Mouse (Mus musculus) heart, postnatal 0 days (tissue): Measurements from ENCODE around the gene Gnmt. TPM values are rescaled to one million over a fixed set of nuclear protein-coding genes. Genes with fewer than 3 reads are reported as not detected.

Source experiments
- ATAC-seq: fragments of 200-750 bp; cut with Nextera tagmentation; 2 replicates; pipeline ENCODE4 v1.8.0; 2017; ENCODE audit warnings: low read depth, moderate number of reproducible peaks, moderate library complexity; ENCODE audit not compliant: insufficient read depth
- DNase-seq: peaks from one replicate; pipeline ENCODE4 v3.0.0-alpha.2; 2016; ENCODE audit warnings: low spot score
- H3K27ac ChIP-seq: fragments of 300-500 bp; sonication (generic); 2 replicates; pipeline ENCODE4 v1.5.1; 2014; ENCODE audit warnings: low read depth, mild to moderate bottlenecking
- H3K27me3 ChIP-seq: fragments of 300-500 bp; sonication (generic); 2 replicates; pipeline ENCODE4 v1.6.1; 2014; ENCODE audit warnings: low read length, mixed read lengths; ENCODE audit not compliant: control insufficient read depth, insufficient read depth
- H3K36me3 ChIP-seq: fragments of 300-500 bp; sonication (generic); replicated peaks from 2 replicates; pipeline ENCODE4 v1.6.1; 2014; ENCODE audit warnings: low read length, mixed read lengths; ENCODE audit not compliant: control insufficient read depth, insufficient read depth
- H3K4me1 ChIP-seq: fragments of 300-500 bp; sonication (generic); 2 replicates; pipeline ENCODE4 v1.6.1; 2014; ENCODE audit warnings: antibody characterized with exemption; ENCODE audit not compliant: control insufficient read depth, insufficient read depth
- H3K4me2 ChIP-seq: fragments of 300-500 bp; sonication (generic); 2 replicates; pipeline ENCODE4 v1.6.1; 2014; ENCODE audit warnings: low read depth, mild to moderate bottlenecking, low read length, moderate library complexity
- H3K4me3 ChIP-seq: fragments of 300-500 bp; sonication (generic); 2 replicates; pipeline ENCODE4 v1.5.1; 2014; ENCODE audit warnings: low read depth, low read length
- H3K9ac ChIP-seq: fragments of 300-500 bp; sonication (generic); replicated peaks from 2 replicates; pipeline ENCODE4 v1.6.1; 2014; ENCODE audit warnings: low read depth, low read length, mixed read lengths
- H3K9me3 ChIP-seq: fragments of 300-500 bp; sonication (generic); replicated peaks from 2 replicates; pipeline ENCODE4 v1.6.1; 2016; ENCODE audit warnings: low read length; ENCODE audit not compliant: control insufficient read depth
- CTCF ChIP-seq: IDR thresholded peaks from 2 replicates; pipeline ENCODE4 v1.5.1; 2016; ENCODE audit warnings: antibody characterized with exemption, control low read depth, low read depth
- EP300 ChIP-seq: IDR thresholded peaks from 2 replicates; pipeline ENCODE4 v1.6.1; 2016; ENCODE audit warnings: antibody characterized with exemption, low read depth
- WGBS: fragments of 180-500 bp; shearing (Covaris S2); extraction: QIAGEN DNeasy Blood & Tissue Kit; methylation state at CpG from one replicate; pipeline ENCODE4 v1.1.7; 2014; 5-methylcytosine and 5-hydroxymethylcytosine counted together
- polyA plus RNA-seq: library from polyadenylated mRNA; unstranded; fragments of >200 nt; fragmentation: Nextera tagmentation; extraction: Ambion mirVana; gene quantifications from 2 replicates; pipeline ENCODE4 v1.2.1, GENCODE M21; 2015
- total RNA-seq: library from RNA; depleted of rRNA; stranded (reverse); fragments of >200 nt; gene quantifications from 2 replicates; pipeline ENCODE4 v1.2.3, GENCODE M21; 2014; ENCODE audit warnings: low replicate concordance

Gnmt gene
- total and polyA plus RNA-seq, 2 experiments from 2014 or later = 2.7 to 2.8 TPM

- no peak for ATAC-seq
- no peak for DNase-seq
- Histone ChIP-seq H3K4me1 (peaks cover 15% of the 10 kb centered on the region), H3K27me3 (no peaks in the 10 kb centered on the region), H3K4me3 (no peak overlapping the region), H3K9me3 (no peaks in the 10 kb centered on the region), H3K27ac (no peak overlapping the region), H3K9ac (no peak overlapping the region), H3K4me2 (no peak overlapping the region), H3K36me3 (peaks cover 12% of the 10 kb centered on the region; the same call in 1 of the 2 replicates)
- TF ChIP-seq CTCF (no peak), EP300 (no peak)
- WGBS = 85% methylated on average over 5 of the region's 5 CpGs
Measured at GRCm38 (mm10) chr17:46702506-46702905, 26.5 kb downstream of the Gnmt start.

GRCm38 (mm10) chr17:46702100-46702499, 26.9 kb downstream of the Gnmt start:
- no peak overlapping the region for H3K4me2 ChIP-seq
- no peaks in the 10 kb centered on the region for H3K9me3 ChIP-seq
- no peaks in the 10 kb centered on the region for H3K27me3 ChIP-seq
- H3K4me3 ChIP-seq = no peak overlapping the region
- DNase-seq (no peak), ATAC-seq (no peak)
- H3K27ac ChIP-seq = no peak overlapping the region
- TF ChIP-seq CTCF (no peak), EP300 (no peak)
- H3K9ac ChIP-seq = no peak overlapping the region
- peaks cover 15% of the 10 kb centered on the region for H3K4me1 ChIP-seq
- H3K36me3 ChIP-seq = peaks cover 12% of the 10 kb centered on the region; the same call in 1 of the 2 replicates
- WGBS = 86% methylated on average over 12 of the region's 12 CpGs

- Histone ChIP-seq H3K4me3 (no peak overlapping the region), H3K27ac (no peak overlapping the region), H3K9ac (peak overlapping the region; percentile 30; the same call in 1 of the 2 replicates), H3K9me3 (no peaks in the 10 kb centered on the region), H3K4me2 (0 out of 2 replicates have a peak overlapping the region, but pooled peaks have one; percentile 12), H3K36me3 (peaks cover 12% of the 10 kb centered on the region; the same call in 1 of the 2 replicates), H3K27me3 (no peaks in the 10 kb centered on the region), H3K4me1 (peaks cover 15% of the 10 kb centered on the region)
- ATAC-seq (no peak), DNase-seq (no peak)
- WGBS = 76% methylated on average over 12 of the region's 12 CpGs
- TF ChIP-seq CTCF (no peak), EP300 (no peak)
Measured at GRCm38 (mm10) chr17:46701489-46701888, 27.5 kb downstream of the Gnmt start.

- Histone ChIP-seq H3K36me3 (peaks cover 12% of the 10 kb centered on the region; the same call in 1 of the 2 replicates), H3K4me2 (no peak overlapping the region), H3K9me3 (no peaks in the 10 kb centered on the region), H3K9ac (no peak overlapping the region), H3K4me1 (peaks cover 11% of the 10 kb centered on the region; the same call in 1 of the 2 replicates), H3K27ac (no peak overlapping the region), H3K4me3 (no peak overlapping the region), H3K27me3 (no peaks in the 10 kb centered on the region)
- 85% methylated on average over 3 of the region's 3 CpGs for WGBS
- TF ChIP-seq CTCF = no peak
- no peak for TF ChIP-seq EP300
- ATAC-seq = no peak
- no peak for DNase-seq
Measured at GRCm38 (mm10) chr17:46699912-46700311, 29.1 kb downstream of the Gnmt start.

GRCm38 (mm10) chr17:46699245-46699644, 29.7 kb downstream of the Gnmt start:
- H3K9ac ChIP-seq = no peak overlapping the region
- ATAC-seq = no peak
- no peak overlapping the region for H3K27ac ChIP-seq
- no peak for DNase-seq
- no peaks in the 10 kb centered on the region for H3K9me3 ChIP-seq
- 82% methylated on average over 5 of the region's 5 CpGs for WGBS
- H3K36me3 ChIP-seq = peaks cover 12% of the 10 kb centered on the region; the same call in 1 of the 2 replicates
- H3K4me1 ChIP-seq = peaks cover 11% of the 10 kb centered on the region; the same call in 1 of the 2 replicates
- H3K4me2 ChIP-seq = no peak overlapping the region
- H3K4me3 ChIP-seq = no peak overlapping the region
- TF ChIP-seq CTCF (no peak), EP300 (no peak)
- no peaks in the 10 kb centered on the region for H3K27me3 ChIP-seq

GRCm38 (mm10) chr17:46698515-46698914, 30.5 kb downstream of the Gnmt start:
- peaks cover 12% of the 10 kb centered on the region; the same call in 1 of the 2 replicates for H3K36me3 ChIP-seq
- TF ChIP-seq EP300 (no peak), CTCF (no peak)
- DNase-seq (no peak), ATAC-seq (no peak)
- no peak overlapping the region for H3K4me3 ChIP-seq
- no peak overlapping the region for H3K27ac ChIP-seq
- no peaks in the 10 kb centered on the region for H3K9me3 ChIP-seq
- H3K27me3 ChIP-seq = no peaks in the 10 kb centered on the region
- H3K9ac ChIP-seq = peak overlapping the region; percentile 20
- WGBS = 81% methylated on average over 6 of the region's 6 CpGs
- peaks cover 6% of the 10 kb centered on the region; the same call in 1 of the 2 replicates for H3K4me1 ChIP-seq
- no peak overlapping the region for H3K4me2 ChIP-seq
